16 mouse cellular contexts compared by ENCODE assay signal in genomic region chr11:86724982-86725381, GRCm38 (mm10). TPM values are rescaled to one million over a fixed set of nuclear protein-coding genes. Genes with fewer than 3 reads are reported as not detected.
DNase-seq lines count a peak whose midpoint lies in the region.
"Had no signal": no experiment of that assay in that cellular context is flagged by ENCODE, and none has a peak within 500 bp of the region (broad histone marks: within the 10 kb centered on the region; RNA-seq: fewer than 3 reads in every experiment).

No protein-coding gene starts in this region.

- peak; percentile 39 for DNase-seq in adrenal gland, postnatal 14 days
- no peak for DNase-seq in adrenal gland, adult (ENCODE audit: inconsistent age in 2 of 2, low spot score in 1 of 2)
- DNase-seq in kidney, postnatal 25 days: peak; percentile 33 to 43
- DNase-seq in kidney, adult 11 months: no peak
- peak; percentile 55 to 78 for DNase-seq in lung, adult 18-20 months
- DNase-seq in lung, postnatal 14 days: peak; percentile 63
- no peak for DNase-seq in layer of hippocampus, postnatal 36 days
- no peak for DNase-seq in embryo, embryonic 9.5 days (ENCODE audit: extremely low spot score)
- DNase-seq: cerebellum, adult 8-10 months; cerebellum, postnatal 25 days; forebrain, postnatal 0 days; liver, embryonic 13.5 days; right cerebral cortex, adult 18-20 months; spleen, adult 18-20 months; thymus, adult 18-20 months; thymus, postnatal 36 days had no signal

RNA-seq across cellular contexts. Expression of gene Cltc, which starts 32.4 kb away (rescaled TPM):
- total RNA-seq in adrenal gland, postnatal 14 days (2021): 236 and 237 TPM in 2 replicates
- 100 to 1,000 TPM; 451 to 472 TPM for total RNA-seq in layer of hippocampus, postnatal 36 days (2021)

RNA-seq across cellular contexts. Expression of gene Ptrh2, which starts 41.2 kb away (rescaled TPM):
- 16.4 and 17.4 TPM in 2 replicates for total RNA-seq in adrenal gland, postnatal 14 days (2021)
- total RNA-seq in layer of hippocampus, postnatal 36 days (2021): 10 to 100 TPM; 10.1 to 10.3 TPM

RNA-seq across cellular contexts. Expression of gene Vmp1, which starts 41.3 kb away (rescaled TPM):
- total RNA-seq in adrenal gland, postnatal 14 days (2021): 118 and 119 TPM in 2 replicates
- total RNA-seq in layer of hippocampus, postnatal 36 days (2021): 100 to 1,000 TPM; 119 to 137 TPM

Comparison
In these comparisons a context has a peak if more than half of its experiments do, and no peak if none do; other contexts are left out.
1. DNase-seq: peak in adrenal gland, postnatal 14 days (single experiment), kidney, postnatal 25 days (2 of 2), lung, adult 18-20 months (2 of 2) and lung, postnatal 14 days (single experiment); none in adrenal gland, adult (0 of 2), kidney, adult 11 months (single experiment), layer of hippocampus, postnatal 36 days (0 of 2) and embryo, embryonic 9.5 days (single experiment).